Mouse (Mus musculus): ENCODE measurements around the gene Zfp444.

GRCm38 (mm10) chr7:6130346-6130745 lies 41.7 kb upstream of the Zfp444 start:
- TF ChIP-seq CTCF (IDR thresholded peaks at IDR 0.05; ENCODE audit: low read depth) (no peak), EP300 (IDR thresholded peaks at IDR 0.05; ENCODE audit: low read depth) (no peak)
